Mouse (Mus musculus): Measurements from ENCODE around the gene Morn4.

GRCm38 (mm10) chr19:42055881-42056280 is 30.3 kb downstream of the Morn4 start:
- TF ChIP-seq CTCF (IDR thresholded peaks at IDR 0.05; ENCODE audit: low read depth, low read length) (no peak), GATA1 (IDR thresholded peaks at IDR 0.05; ENCODE audit: borderline replicate concordance, low read length) (no peak), POLR2AphosphoS5 (IDR thresholded peaks at IDR 0.05; ENCODE audit: insufficient replicate concordance, low read depth, low read length) (no peak), TAL1 (conservative IDR thresholded peaks at IDR 0.05; ENCODE audit: low read depth, low read length) (no peak)
